Mouse (Mus musculus): Measurements from ENCODE around the gene Gm10229.

DNA sequence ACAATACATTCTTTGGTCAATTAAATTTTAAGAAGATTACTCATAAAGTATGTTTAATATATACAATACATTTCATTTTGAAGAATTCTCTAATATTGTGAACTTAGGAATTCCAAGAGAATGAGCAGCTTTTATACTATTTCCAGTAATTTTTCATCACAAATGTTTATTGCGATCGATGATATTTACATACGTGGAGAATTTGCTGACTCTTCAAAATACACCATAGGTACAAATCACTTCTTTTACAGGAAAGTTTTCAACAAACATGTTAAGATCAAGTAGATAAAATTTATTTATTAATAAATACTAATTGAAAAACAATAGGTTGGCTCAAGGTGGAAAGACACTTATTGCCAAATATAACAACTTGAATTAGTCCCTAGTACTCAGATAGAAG, 1.1 kb upstream of the Gm10229 start:
- TF ChIP-seq MYOG (IDR thresholded peaks at IDR 0.05; ENCODE audit: control insufficient read depth, extremely low read depth, insufficient read length) (no peak), CTCF (IDR thresholded peaks at IDR 0.05; ENCODE audit: control insufficient read depth, insufficient read depth, insufficient read length) (no peak), USF1 (IDR thresholded peaks at IDR 0.05; ENCODE audit: low read depth) (no peak)
